Mouse (Mus musculus) limb, embryonic 12.5 days (tissue): ENCODE measurements around the gene Cldnd2. TPM values are rescaled to one million over a fixed set of nuclear protein-coding genes. Genes with fewer than 3 reads are reported as not detected.
"Not testable (repeated sequence)": the region's sequence is repeated elsewhere in the genome, so short reads cannot be mapped to it uniquely, and the experiment has no call there.

Source experiments
- ATAC-seq: fragments of 200-750 bp; cut with Nextera tagmentation; 2 replicates; pipeline ENCODE4 v1.8.0; 2017; ENCODE audit warnings: low read depth, moderate TSS enrichment; ENCODE audit not compliant: insufficient number of reproducible peaks, insufficient read depth, low FRiP score, low TSS enrichment
- H3K27ac ChIP-seq: fragments of 300-500 bp; sonication (generic); 2 replicates; pipeline ENCODE4 v1.5.1; 2016; ENCODE audit warnings: mild to moderate bottlenecking, moderate library complexity
- H3K27me3 ChIP-seq: fragments of 300-500 bp; sonication (generic); 2 replicates; pipeline ENCODE4 v1.6.1; 2016; ENCODE audit warnings: mild to moderate bottlenecking, moderate library complexity
- H3K36me3 ChIP-seq: fragments of 300-500 bp; sonication (generic); 2 replicates; pipeline ENCODE4 v1.6.1; 2016; ENCODE audit warnings: mild to moderate bottlenecking, moderate library complexity
- H3K4me1 ChIP-seq: fragments of 300-500 bp; sonication (generic); replicated peaks from 2 replicates; pipeline ENCODE4 v1.6.1; 2016
- H3K4me2 ChIP-seq: fragments of 300-500 bp; sonication (generic); 2 replicates; pipeline ENCODE4 v1.6.1; 2016; ENCODE audit warnings: mild to moderate bottlenecking, moderate library complexity
- H3K4me3 ChIP-seq: fragments of 300-500 bp; sonication (generic); replicated peaks from 2 replicates; pipeline ENCODE4 v1.5.1; 2016; ENCODE audit warnings: mild to moderate bottlenecking
- H3K9ac ChIP-seq: fragments of 300-500 bp; sonication (generic); replicated peaks from 2 replicates; pipeline ENCODE4 v1.6.1; 2016; ENCODE audit warnings: mild to moderate bottlenecking, moderate library complexity
- H3K9me3 ChIP-seq: fragments of 300-500 bp; sonication (generic); 2 replicates; pipeline ENCODE4 v1.6.1; 2016; ENCODE audit warnings: mild to moderate bottlenecking, moderate library complexity
- WGBS: fragments of 180-500 bp; shearing (Covaris S2); methylation state at CpG from one replicate; pipeline ENCODE4 v1.1.7; 2016; 5-methylcytosine and 5-hydroxymethylcytosine counted together
- polyA plus RNA-seq: library from polyadenylated mRNA; unstranded; fragments of >200 nt; fragmentation: Nextera tagmentation; extraction: Ambion mirVana; gene quantifications from 2 replicates; pipeline ENCODE4 v1.2.1, GENCODE M21; 2016

The Cldnd2 gene
- not detected in 2 replicates for polyA plus RNA-seq

DNA sequence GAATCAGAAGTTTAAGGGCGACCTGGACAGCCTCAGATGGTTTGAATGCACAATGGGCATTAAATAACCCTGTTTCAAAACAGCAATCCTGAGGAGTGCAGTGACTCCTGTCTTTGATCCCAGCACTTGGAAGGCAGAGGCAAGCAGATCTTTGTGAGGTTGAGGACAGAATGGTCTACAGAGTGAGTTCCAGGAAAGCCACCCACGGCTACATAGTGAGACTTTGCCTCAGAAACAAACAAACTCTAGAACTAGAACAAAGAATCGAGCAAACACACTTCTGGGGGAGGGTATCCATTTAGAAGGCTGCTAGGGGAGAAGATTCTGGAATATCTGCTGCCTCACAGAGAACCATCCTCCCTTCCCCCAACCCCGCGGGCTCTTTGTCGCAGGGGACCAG, at the start of gene Cldnd2:
Cldnd2 (plus strand) TSS at position 301 of the 400 bp plus-strand sequence.
- no peak within 1 kb of the TSS for H3K27ac ChIP-seq
- H3K27me3 ChIP-seq, result no peaks in the 10 kb centered on the region
- H3K4me3 ChIP-seq, result no peak within 1 kb of the TSS
- no peak for ATAC-seq
- no peak within 1 kb of the TSS for H3K4me2 ChIP-seq
- H3K9ac ChIP-seq, result no peak within 1 kb of the TSS
- peaks cover 17% of the 10 kb centered on the region for H3K4me1 ChIP-seq
- WGBS, result 83% methylated on average over 6 of the region's 6 CpGs
- H3K36me3 ChIP-seq, result no peaks in the 10 kb centered on the region
- H3K9me3 ChIP-seq, result no peaks in the 10 kb centered on the region

DNA sequence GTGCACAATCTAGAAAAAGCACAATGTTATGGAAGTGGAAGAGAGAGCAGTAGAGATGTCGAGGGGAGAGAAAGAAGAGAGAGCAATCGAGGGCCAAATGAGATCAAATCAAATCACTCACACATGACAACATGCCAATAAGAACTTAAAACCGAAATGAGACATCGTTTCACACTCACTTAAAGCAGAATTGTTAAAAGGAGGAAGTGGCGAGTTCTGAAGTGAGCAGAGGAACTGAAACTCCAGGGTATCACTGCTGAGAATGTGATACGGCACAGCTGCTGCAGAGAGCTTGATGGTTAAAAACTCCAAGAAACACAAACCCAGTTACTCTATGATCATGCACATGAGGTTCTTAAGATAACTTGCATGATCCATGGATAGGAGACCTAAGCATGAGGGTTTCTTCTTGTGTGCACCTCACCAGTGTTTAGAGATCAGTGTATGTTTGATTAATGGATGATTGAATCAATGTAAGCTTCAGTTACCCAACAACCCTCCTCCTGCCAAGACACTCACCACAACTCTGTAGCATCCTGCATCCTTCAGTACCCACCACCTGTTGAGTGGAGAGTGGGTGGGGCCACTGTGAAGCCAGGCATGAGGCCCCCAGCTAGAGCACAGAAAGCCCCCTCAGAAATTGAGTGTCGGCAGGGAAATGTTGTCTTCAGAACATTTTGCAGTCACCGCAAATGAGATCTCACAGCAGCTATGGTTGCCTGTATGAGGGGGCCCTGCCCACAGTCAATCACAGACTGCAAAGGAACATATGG, 48.0 kb upstream of the Cldnd2 start:
- ATAC-seq, result no peak
- Histone ChIP-seq H3K36me3 (no peaks in the 10 kb centered on the region), H3K4me1 (no peaks in the 10 kb centered on the region), H3K27ac (no peak overlapping the region), H3K9me3 (no peaks in the 10 kb centered on the region), H3K4me2 (no peak overlapping the region), H3K9ac (no peak overlapping the region), H3K4me3 (no peak overlapping the region), H3K27me3 (no peaks in the 10 kb centered on the region)
- 75% methylated on average over 8 of the region's 8 CpGs for WGBS

DNA sequence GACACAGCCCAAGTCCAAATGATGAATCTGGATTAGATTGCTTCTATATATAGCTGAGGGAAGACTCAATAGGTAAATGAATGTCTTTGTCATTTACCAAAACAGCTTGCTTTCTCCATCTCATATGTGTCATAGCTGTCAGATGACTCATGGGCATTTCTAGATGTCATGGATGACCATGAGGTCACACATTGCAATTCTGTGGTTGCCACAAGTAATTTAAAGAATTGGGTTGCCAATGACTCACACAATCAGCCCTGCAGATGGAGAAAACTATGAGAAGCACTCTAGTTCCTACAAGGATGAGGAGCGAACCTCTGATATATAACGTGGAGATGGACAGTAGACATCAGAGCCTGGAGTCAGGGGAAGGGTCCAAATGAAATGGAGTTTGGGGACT, 41.1 kb upstream of the Cldnd2 start:
- H3K4me1 ChIP-seq, result no peaks in the 10 kb centered on the region
- H3K9me3 ChIP-seq, result no peaks in the 10 kb centered on the region
- H3K4me3 ChIP-seq, result no peak overlapping the region
- H3K27me3 ChIP-seq, result no peaks in the 10 kb centered on the region
- H3K9ac ChIP-seq, result no peak overlapping the region
- WGBS, result 92% methylated on average over 2 of the region's 2 CpGs
- no peak overlapping the region for H3K27ac ChIP-seq
- no peak for ATAC-seq
- no peaks in the 10 kb centered on the region for H3K36me3 ChIP-seq
- H3K4me2 ChIP-seq, result no peak overlapping the region

DNA sequence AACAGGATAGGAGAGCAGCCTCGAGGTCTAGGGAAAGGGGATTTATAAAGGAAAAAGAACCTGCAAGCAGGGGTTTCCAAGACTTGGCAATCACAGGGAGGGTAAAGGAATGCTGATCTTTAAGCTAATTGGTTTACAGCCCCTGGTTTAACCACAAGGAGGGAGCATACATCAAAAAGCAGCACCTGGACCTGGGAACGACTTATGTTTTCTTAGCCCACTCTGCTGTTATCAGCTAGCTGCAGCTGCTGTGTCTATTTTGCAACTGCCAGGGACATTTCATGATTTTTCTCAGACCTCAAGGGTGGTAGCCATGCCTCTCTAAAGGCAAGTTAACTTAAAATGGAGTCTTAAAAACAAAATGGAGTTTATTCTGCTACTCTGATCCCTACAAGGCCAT, 37.9 kb upstream of the Cldnd2 start:
- no peaks in the 10 kb centered on the region for H3K9me3 ChIP-seq
- no peak overlapping the region for H3K4me2 ChIP-seq
- no peak overlapping the region for H3K4me3 ChIP-seq
- no peaks in the 10 kb centered on the region for H3K27me3 ChIP-seq
- no peak overlapping the region for H3K9ac ChIP-seq
- 21% methylated on average over 2 of the region's 2 CpGs for WGBS
- no peak for ATAC-seq
- H3K27ac ChIP-seq, result no peak overlapping the region
- no peaks in the 10 kb centered on the region for H3K36me3 ChIP-seq
- H3K4me1 ChIP-seq, result no peaks in the 10 kb centered on the region

DNA sequence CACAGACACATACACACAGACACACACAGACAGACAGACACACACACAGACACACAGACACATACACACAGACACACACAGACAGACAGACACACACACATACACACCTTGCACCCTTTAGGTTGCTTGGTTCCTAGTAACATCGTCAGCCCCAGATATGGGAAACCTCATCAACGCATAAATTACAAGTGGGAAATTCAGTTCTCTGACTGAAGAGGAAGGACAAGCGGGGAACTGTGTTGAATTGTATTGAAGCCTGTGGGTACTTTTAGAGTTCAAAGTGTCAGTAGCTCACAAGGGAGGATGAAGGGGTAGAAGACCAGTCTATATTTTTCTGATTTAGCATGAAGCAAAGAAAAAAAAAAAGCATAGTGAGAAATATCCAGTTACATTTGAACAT, 33.0 kb upstream of the Cldnd2 start:
- no peak overlapping the region for H3K4me3 ChIP-seq
- no peak overlapping the region for H3K4me2 ChIP-seq
- H3K9ac ChIP-seq, result no peak overlapping the region
- H3K4me1 ChIP-seq, result no peaks in the 10 kb centered on the region; the same call in 1 of the 2 replicates
- H3K9me3 ChIP-seq, result no peaks in the 10 kb centered on the region
- no peaks in the 10 kb centered on the region for H3K36me3 ChIP-seq
- no peaks in the 10 kb centered on the region for H3K27me3 ChIP-seq
- WGBS, result 88% methylated on average over 3 of the region's 3 CpGs
- no peak for ATAC-seq
- no peak overlapping the region for H3K27ac ChIP-seq

DNA sequence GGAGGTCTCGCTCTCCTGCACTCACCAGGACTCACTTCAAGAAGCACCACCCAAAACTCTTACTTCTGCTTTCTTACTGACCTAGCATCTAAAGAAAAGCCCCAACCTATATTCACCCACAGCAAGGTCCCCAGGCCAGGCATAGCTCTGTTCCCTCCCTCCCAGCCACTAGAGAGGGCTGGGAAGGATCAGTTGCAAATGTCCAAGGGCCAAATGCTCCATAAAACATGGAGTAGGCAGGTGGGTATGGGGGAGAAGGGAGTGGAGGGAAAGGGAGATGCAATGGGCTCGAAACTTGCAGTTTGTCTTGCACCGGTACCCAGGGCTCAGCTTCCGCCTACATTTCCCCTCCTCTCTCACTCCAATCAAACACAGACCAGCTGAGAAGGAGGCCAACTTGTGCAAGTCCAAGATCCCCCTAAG, 32.4 kb upstream of the Cldnd2 start, which contains the start of gene Siglecg:
Siglecg (plus strand) TSS at position 74 of the 423 bp plus-strand sequence.
- ATAC-seq, result no peak
- no peak within 1 kb of the TSS for H3K4me2 ChIP-seq
- H3K4me3 ChIP-seq, result no peak within 1 kb of the TSS
- no peak within 1 kb of the TSS for H3K9ac ChIP-seq
- H3K27ac ChIP-seq, result no peak within 1 kb of the TSS
- no peaks in the 10 kb centered on the region for H3K27me3 ChIP-seq
- 77% methylated on average over 4 of the region's 4 CpGs for WGBS
- H3K36me3 ChIP-seq, result no peaks in the 10 kb centered on the region
- no peaks in the 10 kb centered on the region; the same call in 1 of the 2 replicates for H3K4me1 ChIP-seq
- H3K9me3 ChIP-seq, result no peaks in the 10 kb centered on the region

DNA sequence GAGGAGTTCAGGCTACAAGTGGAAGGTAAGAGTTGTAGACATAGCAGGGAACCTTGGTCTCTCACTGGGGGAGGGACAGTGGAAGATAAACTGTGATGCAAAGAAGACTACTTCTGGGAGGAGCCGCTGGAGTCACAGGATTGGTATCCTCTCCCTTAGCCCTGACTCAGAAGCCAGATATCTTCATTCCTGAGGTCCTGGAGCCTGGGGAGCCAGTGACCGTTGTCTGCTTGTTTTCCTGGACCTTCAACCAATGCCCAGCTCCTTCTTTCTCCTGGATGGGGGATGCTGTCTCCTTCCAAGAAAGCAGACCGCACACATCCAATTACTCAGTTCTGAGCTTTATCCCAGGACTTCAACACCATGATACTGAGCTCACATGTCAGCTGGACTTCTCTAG, 31.5 kb upstream of the Cldnd2 start:
- ATAC-seq, result no peak
- Histone ChIP-seq H3K36me3 (no peaks in the 10 kb centered on the region), H3K27me3 (no peaks in the 10 kb centered on the region), H3K9ac (no peak overlapping the region), H3K9me3 (no peaks in the 10 kb centered on the region), H3K4me1 (no peaks in the 10 kb centered on the region; the same call in 1 of the 2 replicates), H3K4me3 (no peak overlapping the region), H3K4me2 (no peak overlapping the region), H3K27ac (no peak overlapping the region)
- WGBS, result 76% methylated on average over 3 of the region's 3 CpGs

DNA sequence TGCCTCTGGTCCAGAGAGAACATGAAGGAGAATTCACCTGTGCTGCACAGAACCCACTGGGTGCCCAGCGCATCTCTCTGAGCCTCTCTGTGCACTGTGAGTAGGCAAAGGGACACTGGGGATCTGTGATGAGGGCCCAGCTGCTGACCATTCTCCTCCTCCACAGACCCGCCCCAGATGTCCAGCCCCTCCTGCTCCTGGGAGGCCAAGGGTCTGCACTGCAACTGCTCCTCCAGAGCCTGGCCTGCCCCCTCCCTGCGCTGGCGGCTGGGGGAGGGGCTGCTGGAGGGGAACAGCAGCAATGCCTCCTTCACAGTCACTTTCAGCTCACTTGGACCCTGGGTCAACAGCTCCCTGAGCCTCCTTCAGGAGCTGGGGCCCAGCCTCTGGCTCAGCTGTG, 28.9 kb upstream of the Cldnd2 start:
- H3K4me2 ChIP-seq, H3K9ac ChIP-seq, H3K27ac ChIP-seq, H3K4me3 ChIP-seq, H3K4me1 ChIP-seq, H3K36me3 ChIP-seq, H3K27me3 ChIP-seq, H3K9me3 ChIP-seq: not testable (repeated sequence)
- ATAC-seq, result 0 out of 2 replicates have a peak, but pooled peaks have one; percentile 52
- 29% methylated on average over 4 of the region's 4 CpGs for WGBS

DNA sequence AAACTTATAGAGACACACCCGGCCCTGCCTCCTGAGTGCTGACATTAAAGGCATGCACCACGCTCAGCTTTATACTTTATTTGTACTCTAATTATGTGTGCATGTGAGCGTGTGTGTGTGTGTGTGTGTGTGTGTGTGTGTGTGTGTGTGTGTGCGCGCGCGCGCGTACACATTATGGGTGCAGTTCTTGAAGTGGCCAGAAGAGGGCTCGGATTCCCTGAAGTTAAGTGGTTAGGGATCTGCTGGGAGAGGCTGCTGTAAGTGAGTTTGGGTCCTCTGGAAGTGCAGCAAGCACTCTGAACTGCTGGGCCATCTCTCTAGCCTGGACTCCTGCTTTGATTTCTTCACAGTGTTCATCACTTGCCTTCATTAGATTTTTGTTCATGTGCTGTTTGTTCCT, 23.3 kb upstream of the Cldnd2 start:
- H3K36me3 ChIP-seq, result no peaks in the 10 kb centered on the region
- H3K4me3 ChIP-seq, result no peak overlapping the region
- 84% methylated on average over 10 of the region's 10 CpGs for WGBS
- H3K4me2 ChIP-seq, result no peak overlapping the region
- no peak for ATAC-seq
- H3K27ac ChIP-seq, result no peak overlapping the region
- no peak overlapping the region for H3K9ac ChIP-seq
- peaks cover 6% of the 10 kb centered on the region for H3K9me3 ChIP-seq
- no peaks in the 10 kb centered on the region for H3K27me3 ChIP-seq
- H3K4me1 ChIP-seq, result no peaks in the 10 kb centered on the region

DNA sequence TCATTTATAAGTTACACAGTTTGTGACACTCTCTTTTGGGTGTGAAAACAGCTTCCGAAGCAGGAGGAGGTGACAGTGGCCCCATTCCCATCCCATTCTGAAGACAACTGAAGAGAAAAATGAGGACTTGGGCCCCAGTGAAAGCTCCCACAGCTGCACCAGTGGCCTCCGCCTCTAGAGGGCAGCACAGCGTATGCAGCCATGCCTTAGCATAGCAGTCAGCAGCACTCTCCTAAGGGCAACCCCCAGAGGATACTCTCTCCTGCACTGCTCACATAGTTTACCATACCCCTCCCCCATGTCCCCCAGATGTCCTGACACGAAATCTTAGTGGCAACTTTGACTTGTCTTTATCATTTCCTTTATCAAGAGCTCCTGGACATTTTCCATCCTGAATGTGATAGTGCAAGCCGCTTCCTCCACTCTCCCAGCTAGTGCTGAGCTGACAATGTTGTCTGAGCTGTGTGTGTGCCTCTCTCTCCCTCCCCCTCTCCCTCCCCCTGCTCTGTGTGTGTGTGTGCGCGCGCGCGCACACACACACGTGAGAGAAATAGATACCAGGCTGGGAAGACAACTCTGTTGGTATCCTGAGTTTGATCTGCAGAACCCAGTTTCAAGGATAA, 17.5 kb upstream of the Cldnd2 start:
- H3K27me3 ChIP-seq, result no peaks in the 10 kb centered on the region
- H3K27ac ChIP-seq, result no peak overlapping the region
- H3K36me3 ChIP-seq, result no peaks in the 10 kb centered on the region
- H3K9me3 ChIP-seq, result no peaks in the 10 kb centered on the region
- WGBS, result 14% methylated on average over 11 of the region's 11 CpGs
- peak; percentile 79 for ATAC-seq
- H3K9ac ChIP-seq, result no peak overlapping the region
- no peak overlapping the region for H3K4me3 ChIP-seq
- peak overlapping the region; percentile 42 for H3K4me2 ChIP-seq
- H3K4me1 ChIP-seq, result no peaks in the 10 kb centered on the region; the same call in 1 of the 2 replicates

DNA sequence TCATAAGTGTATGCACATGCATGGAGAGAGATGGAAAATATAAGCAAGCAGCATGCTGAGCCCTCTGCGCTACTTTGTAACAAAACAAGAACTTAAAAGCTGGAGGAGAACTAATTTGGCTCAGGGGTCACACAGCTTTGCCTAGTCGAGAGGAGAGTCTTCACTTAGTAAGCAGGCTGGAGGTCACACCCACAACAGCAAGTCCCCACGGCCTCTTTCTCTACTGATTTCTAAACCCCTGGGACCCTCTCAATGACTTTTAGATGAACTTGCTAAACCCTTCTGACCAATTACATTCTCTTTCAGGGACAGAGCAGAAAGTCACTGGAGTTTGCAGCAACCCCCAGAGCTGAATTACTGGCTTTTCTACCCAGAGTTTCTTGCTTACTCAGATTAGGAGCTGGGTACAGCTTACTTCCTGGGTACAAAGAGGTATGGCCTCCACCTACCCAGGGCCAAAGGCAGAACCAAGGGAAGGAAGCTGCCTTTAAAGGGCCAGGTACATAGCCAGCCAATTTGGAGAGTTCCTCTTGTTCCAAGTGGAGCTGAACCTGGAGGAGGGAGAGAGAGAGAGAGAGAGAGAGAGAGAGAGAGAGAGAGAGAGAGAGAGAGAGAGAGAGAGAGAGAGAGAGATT, 16.5 kb upstream of the Cldnd2 start:
- H3K9ac ChIP-seq, result no peak overlapping the region
- H3K9me3 ChIP-seq, result no peaks in the 10 kb centered on the region
- H3K27me3 ChIP-seq, result no peaks in the 10 kb centered on the region
- H3K4me1 ChIP-seq, result no peaks in the 10 kb centered on the region; the same call in 1 of the 2 replicates
- no peak overlapping the region for H3K4me2 ChIP-seq
- H3K36me3 ChIP-seq, result no peaks in the 10 kb centered on the region
- no peak overlapping the region for H3K4me3 ChIP-seq
- 64% methylated on average over 3 of the region's 3 CpGs for WGBS
- no peak for ATAC-seq
- H3K27ac ChIP-seq, result no peak overlapping the region
